Mouse (Mus musculus) testis, postnatal 14 days (tissue): ENCODE data around the gene Zfp541.

ENCODE experiments used
- DNase-seq: peaks from one replicate; pipeline ENCODE4 v3.0.0; 2021; ENCODE audit warnings: low spot score

Zfp541 gene

GRCm38 (mm10) chr7:16128899-16129298 is 67.3 kb downstream of the Zfp541 start:
- no peak for DNase-seq

GRCm38 (mm10) chr7:16129421-16129845 is 67.8 kb downstream of the Zfp541 start, which contains the start of gene Slc8a2:
TSS of gene Slc8a2 (plus strand) at chr7:16129826.
- peak; percentile 86 for DNase-seq

DNA sequence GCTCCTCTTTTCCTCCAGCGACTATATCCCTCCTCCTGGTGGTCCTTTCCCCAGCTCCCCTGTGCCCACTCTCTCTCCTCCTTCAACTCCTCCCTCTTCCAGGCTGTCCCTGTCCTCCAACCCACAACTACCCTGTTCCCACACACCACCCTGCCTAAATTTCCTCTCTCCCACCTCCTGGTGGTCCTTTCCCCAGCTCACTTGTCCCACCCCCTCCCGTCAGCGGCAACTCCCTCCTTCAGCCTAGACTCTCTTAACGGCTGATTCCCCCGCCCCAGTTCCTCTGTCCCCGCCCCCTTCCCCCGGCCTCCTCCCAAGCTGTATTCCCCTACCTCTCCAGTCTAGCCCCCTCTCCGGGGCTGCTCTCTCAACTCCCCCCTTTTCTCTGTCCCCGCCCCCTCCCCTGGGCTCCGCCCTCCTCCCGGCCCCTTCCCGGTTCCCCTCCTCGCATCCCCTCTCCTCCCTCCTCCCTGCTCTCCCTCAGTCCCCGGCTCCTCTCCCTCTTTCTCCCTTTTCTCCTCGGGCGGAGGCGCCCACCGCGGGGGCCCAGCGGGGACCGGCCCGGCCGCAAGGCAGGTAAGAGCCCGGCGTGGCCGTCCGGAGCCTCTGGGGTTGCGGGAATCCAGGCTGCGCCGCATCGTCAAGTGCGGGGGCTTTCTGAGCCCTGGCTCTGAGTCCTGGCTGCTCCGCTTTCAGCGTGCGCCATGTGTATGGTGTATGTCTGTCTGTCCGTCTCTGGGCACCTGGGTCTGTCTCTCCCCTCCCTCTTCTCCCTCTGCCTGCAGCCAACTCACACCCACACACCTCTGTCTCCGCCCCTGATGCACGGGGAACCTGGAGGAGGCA is 68.5 kb downstream of the Zfp541 start:
- DNase-seq = peak; percentile 42

- DNase-seq = no peak
Observed at GRCm38 (mm10) chr7:16130956-16131634, 69.5 kb downstream of the Zfp541 start.

DNA sequence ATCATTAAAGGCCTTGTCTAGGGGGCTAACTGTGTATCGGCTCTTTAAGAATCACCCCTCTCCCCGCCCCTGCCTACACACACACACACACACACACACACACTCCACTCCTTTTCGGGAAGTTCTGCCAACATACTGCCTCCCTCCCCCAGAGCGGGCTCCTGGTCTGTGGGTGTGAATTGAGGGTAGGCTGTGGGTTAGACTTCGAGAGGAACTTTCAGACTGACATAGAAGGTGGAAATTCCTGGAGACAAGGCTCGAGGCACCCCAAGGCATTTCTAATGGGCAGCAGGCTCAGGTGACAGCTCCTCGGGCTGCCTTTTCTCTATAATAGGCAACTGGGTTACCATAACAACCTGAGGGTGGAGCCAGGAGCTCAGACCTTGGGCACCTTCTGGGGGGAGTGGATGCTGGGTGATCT is 70.6 kb downstream of the Zfp541 start:
- DNase-seq = no peak

- no peak for DNase-seq
Observed at GRCm38 (mm10) chr7:16132926-16133325, 71.3 kb downstream of the Zfp541 start.

DNA sequence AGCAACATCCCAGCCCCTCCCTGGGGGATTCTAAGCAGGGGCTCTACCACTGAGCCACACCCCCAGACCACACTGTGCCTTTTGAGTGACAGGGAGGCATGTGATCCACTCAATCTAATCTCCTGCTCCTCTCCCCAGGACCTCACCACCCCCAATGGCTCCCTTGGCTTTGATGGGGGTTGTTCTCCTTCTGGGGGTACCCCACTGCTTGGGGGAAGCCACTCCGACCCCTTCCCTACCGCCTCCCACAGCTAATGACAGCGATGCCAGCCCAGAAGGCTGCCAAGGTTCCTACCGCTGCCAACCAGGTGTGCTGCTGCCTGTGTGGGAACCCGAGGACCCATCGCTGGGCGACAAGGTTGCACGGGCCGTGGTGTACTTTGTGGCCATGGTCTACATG is 72.1 kb downstream of the Zfp541 start:
- DNase-seq = no peak

GRCm38 (mm10) chr7:16134951-16135392 is 73.4 kb downstream of the Zfp541 start:
- DNase-seq = no peak
